Mouse (Mus musculus) forelimb bud, embryonic 11.5 days (tissue): ENCODE results near the gene Dleu7.

Experiments used
- DNase-seq: peaks from one replicate; pipeline ENCODE4 v3.0.0-alpha.2; 2012; ENCODE audit warnings: low read depth, low spot score

Dleu7 gene

DNA sequence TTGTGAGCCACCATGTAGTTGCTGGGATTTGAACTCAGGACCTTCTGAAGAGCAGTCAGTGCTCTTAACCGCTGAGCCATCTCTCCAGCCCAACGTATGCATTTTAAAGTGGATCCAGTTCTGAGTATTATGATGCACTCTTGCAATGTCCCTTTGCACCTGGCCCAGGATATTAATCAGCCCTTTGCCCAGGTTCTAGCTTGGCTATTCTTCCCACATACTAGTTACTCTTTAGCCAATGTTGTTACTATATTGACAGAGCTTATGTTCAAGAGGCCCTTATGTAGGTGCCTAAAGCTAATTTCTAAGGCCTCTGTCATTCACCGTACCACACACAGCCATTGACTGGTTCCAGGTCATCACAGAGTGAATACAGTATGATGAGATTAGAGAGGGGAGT lies 4.1 kb downstream of the Dleu7 start:
- no peak for DNase-seq

DNA sequence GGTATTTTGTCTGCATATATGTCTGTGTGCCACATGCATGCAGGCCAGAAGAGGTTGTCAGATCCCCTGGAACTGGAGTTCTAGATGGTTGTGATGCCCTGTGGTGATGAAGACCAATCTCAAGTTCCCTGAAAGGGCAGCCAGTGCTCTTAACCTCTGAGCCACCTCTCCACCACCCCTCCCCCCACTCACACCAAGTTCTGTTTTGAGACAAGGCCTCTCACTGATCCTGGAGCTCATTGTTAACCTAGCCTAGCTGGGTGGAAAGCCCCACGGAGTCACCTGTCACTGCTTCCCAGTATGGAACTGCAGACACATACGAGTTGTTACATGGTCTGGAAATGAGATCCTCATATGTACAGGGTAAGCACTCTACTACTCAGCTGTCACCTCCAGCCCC lies 9.9 kb downstream of the Dleu7 start:
- no peak for DNase-seq

DNA sequence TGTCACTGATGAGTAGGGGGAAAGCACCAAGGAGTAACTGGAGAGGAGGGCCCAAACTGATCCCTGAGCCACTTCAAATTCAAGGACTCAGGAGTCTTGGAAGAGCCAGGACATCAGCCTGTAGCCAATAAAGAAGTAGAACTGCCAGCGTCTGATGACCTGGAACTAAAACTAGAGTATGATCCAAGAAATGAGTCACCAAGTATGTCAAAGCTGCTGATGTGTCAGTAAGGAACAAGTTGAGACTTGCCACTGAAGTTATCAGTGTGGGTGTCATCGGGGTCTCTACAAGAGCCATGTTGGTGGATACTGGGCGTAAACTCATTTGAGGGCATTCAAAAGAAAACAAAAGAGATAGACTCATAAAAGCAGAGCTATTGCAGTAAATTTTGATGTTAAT lies 19.2 kb downstream of the Dleu7 start:
- DNase-seq: no peak

DNA sequence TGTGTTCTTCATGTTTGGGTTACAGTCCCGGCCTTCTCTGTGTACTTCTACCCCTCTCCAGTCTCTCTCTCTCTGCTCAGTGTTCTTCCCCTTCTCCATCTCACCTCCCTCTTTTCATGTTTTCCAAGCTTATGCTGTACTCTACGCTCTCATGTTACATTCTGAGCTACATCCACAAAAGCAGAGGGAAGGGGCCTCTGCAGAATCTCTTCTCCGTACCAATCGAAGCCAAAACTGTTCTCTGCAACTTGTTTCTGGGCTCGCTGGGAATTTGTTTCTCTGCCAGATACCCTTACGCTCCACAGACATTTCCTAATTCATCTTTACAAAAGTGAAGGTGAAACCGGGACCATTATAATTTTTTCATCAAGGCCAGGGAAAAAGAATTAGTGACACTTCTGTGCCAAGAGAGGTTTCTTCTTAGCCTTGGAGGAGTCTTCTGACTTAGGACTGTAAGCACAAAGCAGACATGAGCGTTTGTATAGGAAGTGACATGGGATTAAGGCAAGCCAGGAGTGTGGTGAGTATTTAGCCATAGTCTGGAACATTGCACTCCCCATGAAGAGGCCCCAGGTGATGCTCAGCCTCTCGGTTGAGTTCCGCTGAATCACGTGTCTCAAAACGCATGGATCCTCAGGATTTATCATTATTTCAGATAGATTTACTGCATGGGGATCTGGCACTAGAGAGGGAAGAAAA lies 22.0 kb downstream of the Dleu7 start:
- DNase-seq: no peak

DNA sequence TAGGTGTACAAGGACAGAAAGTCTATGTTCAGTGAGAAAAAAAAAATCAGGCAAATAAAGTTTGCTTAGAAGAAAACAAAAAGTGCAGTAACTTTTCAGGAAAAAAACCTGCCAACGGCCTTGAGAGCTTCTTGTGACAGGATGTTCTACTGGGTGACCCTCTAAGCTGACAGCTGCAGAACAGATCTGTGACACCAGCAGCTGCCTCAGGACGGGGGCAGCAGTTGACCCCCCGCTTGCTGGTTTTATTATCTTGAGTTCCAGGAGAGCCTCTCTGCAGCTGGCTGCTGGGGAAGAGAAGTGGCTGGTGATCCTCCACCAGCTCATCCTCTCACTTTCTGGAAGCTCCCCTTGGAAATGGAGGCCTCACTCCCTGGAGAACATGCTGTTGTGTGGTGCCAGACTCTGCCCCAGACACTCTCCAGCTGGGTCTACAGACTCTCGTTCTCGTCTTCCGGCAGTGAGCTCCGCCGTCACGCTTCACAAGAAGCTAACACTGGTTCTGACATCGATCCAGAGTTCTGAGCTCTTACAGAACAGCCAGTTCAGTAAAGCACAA lies 33.8 kb downstream of the Dleu7 start:
- DNase-seq: no peak

DNA sequence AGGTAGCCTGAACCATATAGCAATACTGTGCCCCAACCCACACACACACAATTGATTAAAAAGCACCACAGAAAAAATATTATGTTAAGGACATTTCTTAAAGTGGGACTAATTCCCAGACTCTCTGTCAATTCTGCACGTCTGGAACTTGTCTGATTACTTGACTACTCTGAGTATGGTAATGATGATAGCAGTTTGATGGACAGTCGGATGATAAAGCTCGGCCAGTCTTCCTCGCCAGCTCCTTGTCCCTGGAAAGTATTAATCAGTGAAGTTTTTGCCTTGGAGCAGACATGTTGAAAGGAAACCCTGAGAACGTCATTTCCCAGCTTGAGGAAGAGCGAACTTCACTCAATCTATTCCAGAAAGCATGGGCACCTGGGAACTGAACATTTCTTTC lies 34.7 kb downstream of the Dleu7 start:
- no peak for DNase-seq

DNA sequence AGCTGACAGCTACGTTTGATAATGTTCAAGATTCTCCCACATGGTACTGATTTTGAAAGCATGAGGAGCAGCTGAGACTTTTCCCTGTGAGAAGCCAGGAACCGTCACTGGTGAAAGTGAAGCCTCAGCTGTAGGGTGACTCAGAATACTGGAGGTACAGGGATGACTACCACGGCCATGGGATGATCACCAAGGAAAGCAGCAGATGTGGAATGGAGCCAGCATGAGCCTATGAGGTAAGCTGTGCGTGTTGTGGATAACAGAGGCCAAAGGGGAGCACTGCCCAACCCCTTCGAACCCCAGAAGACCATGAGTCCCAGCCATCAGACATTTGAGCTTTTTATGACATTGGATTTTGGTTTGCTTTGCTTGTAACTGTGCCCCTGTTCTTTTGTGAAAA lies 36.8 kb downstream of the Dleu7 start:
- DNase-seq: no peak

DNA sequence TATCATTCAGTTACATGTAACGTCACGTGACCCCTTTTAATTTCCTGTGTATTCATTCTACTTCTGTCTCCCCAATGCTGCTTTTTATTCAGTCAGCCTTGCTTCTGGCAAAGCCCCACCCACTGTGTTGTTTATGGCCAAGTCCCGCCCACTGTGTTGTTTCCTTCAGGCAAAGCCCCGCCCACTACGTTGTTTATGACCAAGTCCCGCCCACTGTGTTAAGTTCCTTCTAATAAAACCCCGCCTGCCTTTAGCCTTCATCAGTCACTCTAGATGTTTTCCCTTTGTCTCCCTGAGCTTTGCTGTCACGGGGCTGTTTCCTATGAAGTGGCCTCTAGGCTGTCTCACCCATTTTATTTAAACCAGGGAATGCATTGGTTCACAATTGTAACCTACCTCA lies 38.5 kb downstream of the Dleu7 start:
- DNase-seq: no peak

DNA sequence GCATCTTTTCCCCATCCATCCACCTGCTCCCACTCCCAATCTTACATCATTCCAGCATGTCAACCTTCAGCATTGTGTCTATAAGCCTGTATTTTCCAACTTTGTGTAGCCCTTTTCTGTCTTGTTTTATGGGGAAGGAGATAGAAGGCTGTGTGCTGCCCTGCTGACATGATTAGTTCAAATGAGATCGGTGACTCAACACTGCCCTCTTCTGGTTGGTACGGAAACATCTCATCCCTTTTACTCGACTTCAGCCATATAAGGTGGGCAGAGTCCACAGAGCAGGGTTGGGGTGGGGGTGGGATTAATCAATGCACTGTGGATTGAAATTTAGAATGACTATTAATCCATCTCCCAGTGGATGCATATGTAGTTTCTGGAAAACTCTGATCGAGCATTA lies 40.8 kb downstream of the Dleu7 start:
- peak; percentile 85 for DNase-seq

DNA sequence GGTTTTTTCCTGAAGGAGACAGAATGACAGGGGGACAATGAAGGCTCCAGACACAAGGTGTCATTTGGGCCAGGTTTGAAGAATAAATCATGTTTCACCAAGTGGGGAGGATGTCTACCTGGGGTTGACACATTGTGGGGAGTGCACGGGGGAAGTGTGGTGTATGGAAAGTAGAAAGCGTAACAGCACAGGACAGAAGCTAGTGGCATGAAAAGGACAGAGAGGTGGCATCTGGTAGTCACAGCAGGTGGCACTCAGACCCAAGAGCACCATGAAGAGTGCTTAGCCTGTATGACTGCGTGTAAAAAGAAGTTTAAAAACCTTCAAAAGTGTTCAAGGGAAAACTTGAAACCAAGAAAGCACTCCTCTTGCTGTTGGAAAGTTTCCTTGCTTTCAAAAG lies 42.8 kb downstream of the Dleu7 start:
- no peak for DNase-seq

DNA sequence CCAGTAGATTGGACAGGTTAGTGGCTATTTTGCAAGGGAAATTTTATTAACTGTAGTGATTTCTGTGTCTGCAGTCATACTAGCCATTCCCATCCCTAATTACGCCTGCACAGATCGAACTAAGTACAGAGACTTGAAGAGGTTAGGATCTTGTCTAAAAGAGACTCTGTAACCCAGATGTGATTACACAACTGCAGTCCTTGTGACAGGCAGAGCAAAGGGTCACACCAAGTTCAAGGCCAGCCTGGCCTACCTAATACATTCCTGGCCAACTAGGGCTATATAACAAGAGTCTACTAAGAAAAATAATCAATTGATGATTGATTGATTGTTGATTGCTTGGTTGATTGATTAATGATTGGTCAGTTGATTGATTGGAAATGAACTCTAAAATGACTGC lies 43.6 kb downstream of the Dleu7 start:
- DNase-seq: no peak

DNA sequence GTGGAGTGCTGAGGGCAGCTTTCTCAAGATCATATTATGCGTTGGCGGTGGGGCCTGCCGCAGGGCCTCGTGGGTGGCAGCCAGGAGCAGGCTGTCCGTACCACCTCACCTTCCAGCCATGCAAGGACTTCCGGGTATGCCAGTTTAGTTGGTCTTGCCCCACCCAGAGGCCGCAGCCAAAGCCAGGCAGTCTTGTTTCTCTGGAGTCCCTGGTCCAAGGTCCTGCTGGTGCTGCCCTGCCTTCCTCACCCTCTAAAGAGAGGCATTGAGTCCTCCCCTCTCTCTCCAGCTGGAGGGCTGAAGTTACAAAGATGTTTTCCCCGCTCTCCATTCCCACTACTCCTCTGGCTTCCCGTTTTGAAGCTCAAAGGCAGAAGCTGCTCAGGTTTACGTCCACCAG lies 44.1 kb downstream of the Dleu7 start:
- no peak for DNase-seq

DNA sequence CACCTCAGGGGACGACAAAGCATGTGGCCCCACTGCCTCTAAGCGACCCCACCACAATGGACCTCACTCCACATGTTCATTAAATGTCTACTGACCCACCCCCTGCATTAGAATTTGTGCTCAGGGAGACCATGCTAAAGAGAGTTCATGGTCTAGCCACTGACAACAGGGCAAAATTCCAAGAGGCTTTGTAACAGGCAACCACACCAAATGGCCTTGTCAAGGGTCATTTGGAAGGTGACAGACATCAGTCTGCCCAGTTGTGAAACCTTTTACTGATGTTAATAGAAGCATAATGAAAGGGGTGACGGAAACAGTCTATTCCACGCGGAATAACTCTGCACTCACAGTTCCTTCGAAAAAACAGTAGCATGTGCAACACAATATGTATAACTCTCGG lies 44.5 kb downstream of the Dleu7 start:
- no peak for DNase-seq

DNA sequence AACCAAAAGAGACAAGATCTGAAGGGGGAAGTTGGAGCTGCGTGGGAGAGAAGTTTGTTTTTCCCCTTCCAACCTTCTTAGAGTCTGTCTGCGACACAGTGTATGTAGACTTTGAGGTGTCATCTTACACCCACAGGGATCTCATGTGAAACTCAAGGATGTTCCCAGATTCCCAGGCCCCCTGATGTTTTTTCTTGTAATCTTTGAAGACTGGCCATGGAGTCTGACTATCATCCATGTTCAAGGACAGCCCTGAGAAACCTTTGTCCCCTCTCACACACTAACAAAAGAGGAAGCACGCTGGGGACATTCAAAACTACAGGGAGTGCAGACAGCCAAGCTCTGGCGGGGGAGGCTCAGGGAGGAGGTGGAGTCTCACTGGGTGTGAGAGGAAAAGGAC lies 47.3 kb downstream of the Dleu7 start:
- DNase-seq: no peak

DNA sequence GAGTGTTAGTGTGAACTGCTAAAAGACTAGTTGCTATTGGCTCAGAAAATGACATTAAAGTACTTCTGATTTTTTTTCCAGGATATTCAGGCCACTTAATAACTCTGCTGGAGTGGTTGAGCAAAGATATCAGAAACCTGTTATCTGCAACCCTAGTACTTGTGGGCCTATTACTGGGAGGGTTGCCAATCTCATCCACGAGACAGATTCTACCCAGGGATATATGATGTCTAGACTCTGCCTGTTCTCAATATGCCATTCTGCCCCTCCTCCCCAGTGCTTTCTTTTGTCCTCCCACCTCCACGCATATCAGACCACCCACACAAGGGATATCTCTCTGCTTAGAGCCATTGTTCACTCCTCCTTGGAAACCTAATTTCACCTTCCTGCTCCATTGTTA lies 49.3 kb downstream of the Dleu7 start:
- no peak for DNase-seq

DNA sequence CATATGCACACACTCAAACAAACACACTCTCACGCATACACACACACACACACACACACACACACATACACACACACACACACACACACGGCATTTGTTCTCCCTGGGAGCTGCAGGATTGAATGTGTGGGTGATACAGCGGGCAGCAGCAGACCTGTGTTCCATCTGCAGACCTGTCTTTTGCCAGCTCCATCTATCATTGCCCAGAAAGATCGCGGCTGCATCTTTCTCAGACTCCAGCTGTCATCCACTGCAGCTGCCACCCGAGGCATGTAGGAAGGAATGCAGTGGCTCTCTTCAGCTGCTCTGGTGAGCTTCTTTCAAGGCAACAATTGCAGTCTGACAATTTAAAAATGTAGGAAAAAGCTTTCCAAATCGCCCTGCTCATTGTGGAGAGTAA lies 56.9 kb downstream of the Dleu7 start:
- DNase-seq: peak; percentile 21

DNA sequence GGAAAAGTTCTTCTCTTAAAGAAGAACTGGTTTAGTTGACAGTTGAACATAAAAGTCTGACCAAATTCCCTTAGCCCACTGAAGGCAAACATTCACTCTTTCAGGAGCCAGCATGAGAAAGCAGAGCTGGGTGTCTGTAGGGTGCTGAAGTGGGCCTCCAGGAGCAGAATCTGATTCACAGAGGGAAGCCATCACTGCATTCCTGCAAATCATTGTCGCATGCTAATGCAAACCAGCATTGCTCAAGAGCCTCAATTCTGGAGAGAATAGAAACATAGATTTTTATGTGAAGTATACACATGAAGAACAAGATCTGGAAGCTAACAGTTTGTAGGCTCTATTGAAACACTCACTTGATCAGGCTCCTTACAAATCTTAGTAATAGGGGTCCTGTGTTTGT lies 57.6 kb downstream of the Dleu7 start:
- no peak for DNase-seq

DNA sequence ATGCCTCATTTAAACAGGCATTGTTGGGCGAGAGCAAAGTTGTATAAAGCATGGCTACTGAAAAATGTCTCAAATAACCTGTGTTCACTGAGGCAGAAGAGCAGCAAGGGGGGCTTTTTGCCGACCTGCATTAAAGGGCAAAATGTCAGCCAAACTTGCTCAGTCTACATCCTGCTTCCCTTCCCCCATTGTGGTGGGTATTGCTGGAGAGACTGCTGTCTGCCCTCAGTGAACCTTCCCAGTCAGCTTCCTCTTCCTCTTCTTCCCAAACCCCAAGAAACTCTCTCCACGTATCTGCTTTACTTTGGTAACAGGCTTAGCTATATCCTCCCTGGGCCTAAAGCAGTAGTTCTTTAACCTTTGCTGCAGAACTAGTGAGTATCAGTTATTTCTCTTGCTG lies 61.9 kb downstream of the Dleu7 start:
- no peak for DNase-seq

DNA sequence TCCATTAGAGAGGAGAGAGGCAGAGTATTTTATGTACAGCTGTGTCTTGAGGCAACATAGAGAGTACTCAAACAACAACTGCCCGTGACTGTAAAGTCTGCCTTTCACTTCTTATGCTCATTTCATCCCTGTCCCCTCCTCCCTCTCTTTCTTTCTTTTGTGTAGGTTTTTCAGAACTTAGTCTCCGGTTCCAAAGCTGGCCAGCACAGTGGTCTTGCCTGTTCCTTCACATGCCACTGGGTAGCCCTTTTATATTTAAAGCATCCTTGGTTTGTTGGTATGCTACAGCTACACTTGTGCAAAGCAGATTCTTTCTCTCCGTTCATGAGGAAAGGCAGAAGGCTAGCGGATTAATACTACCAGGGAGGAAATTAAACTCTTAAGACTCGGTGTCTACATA lies 65.7 kb downstream of the Dleu7 start:
- DNase-seq: no peak

DNA sequence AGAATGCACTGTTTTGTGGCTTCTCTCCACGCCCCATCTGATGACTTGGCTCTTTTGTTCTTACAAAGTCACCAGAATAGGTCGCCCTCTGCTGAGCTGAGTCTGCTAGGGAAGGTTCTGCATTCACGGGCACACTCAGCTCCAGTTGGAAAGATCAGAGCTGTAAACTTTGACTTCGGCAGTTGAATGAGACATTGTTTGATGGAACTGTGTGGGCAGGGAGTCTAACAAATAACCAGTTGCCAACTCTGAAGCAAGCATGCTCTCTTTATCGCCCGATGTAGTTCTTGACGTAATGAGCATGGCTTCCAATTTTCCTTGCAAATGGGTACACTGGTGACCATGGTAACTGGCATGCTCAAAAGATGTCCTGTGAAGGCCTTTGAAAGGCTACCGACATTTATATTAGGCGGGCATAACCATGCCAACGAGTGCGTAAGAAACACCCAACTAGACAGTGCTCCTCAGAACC lies 66.2 kb downstream of the Dleu7 start:
- no peak for DNase-seq
